Mouse (Mus musculus) lung, embryonic 16.5 days (tissue): ENCODE data around the gene Nt5dc2. TPM values are rescaled to one million over a fixed set of nuclear protein-coding genes. Genes with fewer than 3 reads are reported as not detected.

ENCODE experiments used
- ATAC-seq: fragments of 200-750 bp; cut with Nextera tagmentation; 2 replicates; pipeline ENCODE4 v1.8.0; 2017; ENCODE audit warnings: low read depth, mild to moderate bottlenecking, moderate library complexity
- H3K27ac ChIP-seq: fragments of 300-500 bp; sonication (generic); 2 replicates; pipeline ENCODE4 v1.5.1; 2014; ENCODE audit warnings: mild to moderate bottlenecking, control low read depth, low read length
- H3K27me3 ChIP-seq: fragments of 300-500 bp; sonication (generic); 2 replicates; pipeline ENCODE4 v1.6.1; 2014; ENCODE audit warnings: low read depth, low read length, mixed read lengths; ENCODE audit not compliant: control insufficient read depth, insufficient read depth
- H3K36me3 ChIP-seq: fragments of 300-500 bp; sonication (generic); 2 replicates; pipeline ENCODE4 v1.6.1; 2014; ENCODE audit warnings: low read length; ENCODE audit not compliant: control insufficient read depth, insufficient read depth
- H3K4me1 ChIP-seq: fragments of 300-500 bp; sonication (generic); replicated peaks from 2 replicates; pipeline ENCODE4 v1.6.1; 2014; ENCODE audit warnings: low read length, mixed read lengths; ENCODE audit not compliant: control insufficient read depth, insufficient read depth
- H3K4me2 ChIP-seq: fragments of 300-500 bp; sonication (generic); 2 replicates; pipeline ENCODE4 v1.6.1; 2014; ENCODE audit warnings: low read depth, low read length, control low read depth
- H3K4me3 ChIP-seq: fragments of 300-500 bp; sonication (generic); 2 replicates; pipeline ENCODE4 v1.5.1; 2014; ENCODE audit warnings: mild to moderate bottlenecking, low read length, control low read depth
- H3K9ac ChIP-seq: fragments of 300-500 bp; sonication (generic); 2 replicates; pipeline ENCODE4 v1.6.1; 2014; ENCODE audit warnings: low read length, control low read depth
- H3K9me3 ChIP-seq: fragments of 300-500 bp; sonication (generic); 2 replicates; pipeline ENCODE4 v1.6.1; 2016; ENCODE audit warnings: low read length; ENCODE audit not compliant: control insufficient read depth
- WGBS: fragments of 180-500 bp; shearing (Covaris S2); extraction: QIAGEN DNeasy Blood & Tissue Kit; methylation state at CpG from one replicate; pipeline ENCODE4 v1.1.7; 2014; 5-methylcytosine and 5-hydroxymethylcytosine counted together
- polyA plus RNA-seq: library from polyadenylated mRNA; unstranded; fragments of >200 nt; fragmentation: Nextera tagmentation; extraction: Ambion mirVana; gene quantifications from 2 replicates; pipeline ENCODE4 v1.2.1, GENCODE M21; 2015

Gene Nt5dc2
- polyA plus RNA-seq, 1 experiment from 2014 or later, result 379 TPM

GRCm38 (mm10) chr14:31172781-31173455, 42.1 kb downstream of the Nt5dc2 start:
- Histone ChIP-seq H3K9ac (no peak overlapping the region), H3K4me2 (no peak overlapping the region), H3K4me3 (no peak overlapping the region), H3K4me1 (peaks cover 6% of the 10 kb centered on the region; the same call in 1 of the 2 replicates), H3K9me3 (no peaks in the 10 kb centered on the region), H3K36me3 (peaks cover 67% of the 10 kb centered on the region), H3K27ac (no peak overlapping the region), H3K27me3 (no peaks in the 10 kb centered on the region)
- ATAC-seq, result no peak; the same call in 1 of the 2 replicates
- 66% methylated on average over 18 of the region's 18 CpGs for WGBS

GRCm38 (mm10) chr14:31173537-31173936, 42.7 kb downstream of the Nt5dc2 start:
- WGBS, result 78% methylated on average over 7 of the region's 7 CpGs
- H3K9ac ChIP-seq, result no peak overlapping the region
- no peak for ATAC-seq

GRCm38 (mm10) chr14:31177287-31177686, 46.4 kb downstream of the Nt5dc2 start:
- Histone ChIP-seq H3K4me1 (peaks cover 6% of the 10 kb centered on the region), H3K36me3 (peaks cover 77% of the 10 kb centered on the region), H3K4me3 (no peak overlapping the region), H3K27ac (no peak overlapping the region), H3K9ac (no peak overlapping the region), H3K4me2 (no peak overlapping the region), H3K27me3 (no peaks in the 10 kb centered on the region), H3K9me3 (no peaks in the 10 kb centered on the region)
- no peak for ATAC-seq
- WGBS, result 83% methylated on average over 16 of the region's 16 CpGs

More at GRCm38 (mm10) chr14:31173537-31173936, 42.7 kb downstream of the Nt5dc2 start:
- H3K27ac ChIP-seq, result no peak overlapping the region
- no peak overlapping the region for H3K4me3 ChIP-seq
- H3K4me2 ChIP-seq, result no peak overlapping the region
- peaks cover 68% of the 10 kb centered on the region for H3K36me3 ChIP-seq
- peaks cover 6% of the 10 kb centered on the region; the same call in 1 of the 2 replicates for H3K4me1 ChIP-seq
- no peaks in the 10 kb centered on the region for H3K27me3 ChIP-seq
- H3K9me3 ChIP-seq, result no peaks in the 10 kb centered on the region

- Histone ChIP-seq H3K9me3 (no peaks in the 10 kb centered on the region), H3K4me1 (peaks cover 6% of the 10 kb centered on the region), H3K4me2 (no peak overlapping the region), H3K36me3 (peaks cover 77% of the 10 kb centered on the region), H3K4me3 (no peak overlapping the region), H3K27me3 (no peaks in the 10 kb centered on the region), H3K9ac (no peak overlapping the region), H3K27ac (no peak overlapping the region)
- ATAC-seq, result no peak
- 84% methylated on average over 5 of the region's 5 CpGs for WGBS
These were observed 46.9 kb downstream of the Nt5dc2 start for GRCm38 (mm10) chr14:31177715-31178114.

GRCm38 (mm10) chr14:31179677-31180365, 49.0 kb downstream of the Nt5dc2 start:
- peaks cover 5% of the 10 kb centered on the region; the same call in 1 of the 2 replicates for H3K4me1 ChIP-seq
- 86% methylated on average over 12 of the region's 12 CpGs for WGBS
- ATAC-seq, result no peak
- H3K4me3 ChIP-seq, result no peak overlapping the region
- H3K4me2 ChIP-seq, result no peak overlapping the region
- H3K9ac ChIP-seq, result no peak overlapping the region
- no peaks in the 10 kb centered on the region for H3K9me3 ChIP-seq
- no peaks in the 10 kb centered on the region for H3K27me3 ChIP-seq
- H3K27ac ChIP-seq, result no peak overlapping the region
- H3K36me3 ChIP-seq, result peaks cover 72% of the 10 kb centered on the region

- H3K9me3 ChIP-seq, result no peaks in the 10 kb centered on the region
- no peak overlapping the region for H3K4me2 ChIP-seq
- ATAC-seq, result no peak
- H3K9ac ChIP-seq, result no peak overlapping the region
- H3K4me3 ChIP-seq, result no peak overlapping the region
- H3K36me3 ChIP-seq, result peaks cover 72% of the 10 kb centered on the region
- no peaks in the 10 kb centered on the region for H3K27me3 ChIP-seq
- 0 out of 2 replicates have a peak overlapping the region, but pooled peaks have one; percentile 23 for H3K27ac ChIP-seq
- WGBS, result 80% methylated on average over 4 of the region's 4 CpGs
- peaks cover 5% of the 10 kb centered on the region; the same call in 1 of the 2 replicates for H3K4me1 ChIP-seq
These were observed 50.7 kb downstream of the Nt5dc2 start for GRCm38 (mm10) chr14:31181512-31181911.

- H3K4me3 ChIP-seq, result no peak overlapping the region
- peaks cover 5% of the 10 kb centered on the region; the same call in 1 of the 2 replicates for H3K4me1 ChIP-seq
- H3K9ac ChIP-seq, result no peak overlapping the region; the same call in 1 of the 2 replicates
- 66% methylated on average over 2 of the region's 2 CpGs for WGBS
- no peaks in the 10 kb centered on the region for H3K9me3 ChIP-seq
- H3K27ac ChIP-seq, result no peak overlapping the region
- peaks cover 72% of the 10 kb centered on the region for H3K36me3 ChIP-seq
- H3K4me2 ChIP-seq, result no peak overlapping the region
- peak; percentile 26; the same call in 1 of the 2 replicates for ATAC-seq
- H3K27me3 ChIP-seq, result no peaks in the 10 kb centered on the region
These were observed 52.0 kb downstream of the Nt5dc2 start for GRCm38 (mm10) chr14:31182786-31183290.

GRCm38 (mm10) chr14:31183541-31183940, 52.7 kb downstream of the Nt5dc2 start:
- peaks cover 5% of the 10 kb centered on the region; the same call in 1 of the 2 replicates for H3K4me1 ChIP-seq
- 70% methylated on average over 5 of the region's 5 CpGs for WGBS
- H3K9ac ChIP-seq, result no peak overlapping the region
- no peaks in the 10 kb centered on the region for H3K27me3 ChIP-seq
- no peak overlapping the region for H3K4me3 ChIP-seq
- no peaks in the 10 kb centered on the region for H3K9me3 ChIP-seq
- no peak for ATAC-seq
- H3K27ac ChIP-seq, result 0 out of 2 replicates have a peak overlapping the region, but pooled peaks have one; percentile 34
- peaks cover 73% of the 10 kb centered on the region for H3K36me3 ChIP-seq
- no peak overlapping the region for H3K4me2 ChIP-seq

- H3K4me1 ChIP-seq, result peaks cover 5% of the 10 kb centered on the region; the same call in 1 of the 2 replicates
- WGBS, result 89% methylated on average over 12 of the region's 12 CpGs
- H3K9me3 ChIP-seq, result no peaks in the 10 kb centered on the region
- ATAC-seq, result no peak
- no peak overlapping the region for H3K9ac ChIP-seq
- no peak overlapping the region for H3K27ac ChIP-seq
- H3K27me3 ChIP-seq, result no peaks in the 10 kb centered on the region
- no peak overlapping the region for H3K4me2 ChIP-seq
- no peak overlapping the region for H3K4me3 ChIP-seq
- H3K36me3 ChIP-seq, result peaks cover 69% of the 10 kb centered on the region
These were observed 53.3 kb downstream of the Nt5dc2 start for GRCm38 (mm10) chr14:31184195-31184594.
